Mouse (Mus musculus) stomach, embryonic 14.5 days (tissue): ENCODE results near the gene Vkorc1. TPM values are rescaled to one million over a fixed set of nuclear protein-coding genes. Genes with fewer than 3 reads are reported as not detected.

Source experiments
- ATAC-seq: fragments of 200-750 bp; cut with Nextera tagmentation; 2 replicates; pipeline ENCODE4 v1.8.0; 2017; ENCODE audit warnings: low read depth, moderate TSS enrichment; ENCODE audit not compliant: insufficient number of reproducible peaks, insufficient read depth, low FRiP score
- H3K27ac ChIP-seq: fragments of 300-500 bp; sonication (generic); 2 replicates; pipeline ENCODE4 v1.5.1; 2014; ENCODE audit warnings: mild to moderate bottlenecking, low read length, moderate library complexity, mixed read lengths
- H3K27me3 ChIP-seq: fragments of 300-500 bp; sonication (generic); 2 replicates; pipeline ENCODE4 v1.6.1; 2014; ENCODE audit warnings: low read length, control low read depth, mixed read lengths; ENCODE audit not compliant: control insufficient read depth, insufficient read depth
- H3K36me3 ChIP-seq: fragments of 300-500 bp; sonication (generic); 2 replicates; pipeline ENCODE4 v1.6.1; 2014; ENCODE audit warnings: mild to moderate bottlenecking, control low read depth, low read length, moderate library complexity, mixed read lengths; ENCODE audit not compliant: control insufficient read depth, insufficient read depth
- H3K4me1 ChIP-seq: fragments of 300-500 bp; sonication (generic); 2 replicates; pipeline ENCODE4 v1.6.1; 2014; ENCODE audit warnings: low read length, control low read depth, mixed read lengths; ENCODE audit not compliant: control insufficient read depth, insufficient read depth
- H3K4me2 ChIP-seq: fragments of 300-500 bp; sonication (generic); replicated peaks from 2 replicates; pipeline ENCODE4 v1.6.1; 2014; ENCODE audit warnings: low read depth, low read length, control low read depth
- H3K4me3 ChIP-seq: fragments of 300-500 bp; sonication (generic); 2 replicates; pipeline ENCODE4 v1.5.1; 2014; ENCODE audit warnings: low read depth, low read length, control low read depth
- H3K9ac ChIP-seq: fragments of 300-500 bp; sonication (generic); replicated peaks from 2 replicates; pipeline ENCODE4 v1.6.1; 2014; ENCODE audit warnings: low read depth, mild to moderate bottlenecking, control low read depth, low read length, moderate library complexity, mixed read lengths
- H3K9me3 ChIP-seq: fragments of 300-500 bp; sonication (generic); 2 replicates; pipeline ENCODE4 v1.6.1; 2016; ENCODE audit warnings: low read depth, low read length, control low read depth; ENCODE audit not compliant: control insufficient read depth
- WGBS: fragments of 180-500 bp; shearing (Covaris S2); extraction: QIAGEN DNeasy Blood & Tissue Kit; methylation state at CpG from one replicate; pipeline ENCODE4 v1.1.7; 2014; 5-methylcytosine and 5-hydroxymethylcytosine counted together
- polyA plus RNA-seq: library from polyadenylated mRNA; unstranded; fragments of >200 nt; fragmentation: Nextera tagmentation; extraction: Ambion mirVana; gene quantifications from 2 replicates; pipeline ENCODE4 v1.2.1, GENCODE M21; 2014

Vkorc1 gene
- polyA plus RNA-seq, 1 experiment from 2014 or later: 184 TPM

DNA sequence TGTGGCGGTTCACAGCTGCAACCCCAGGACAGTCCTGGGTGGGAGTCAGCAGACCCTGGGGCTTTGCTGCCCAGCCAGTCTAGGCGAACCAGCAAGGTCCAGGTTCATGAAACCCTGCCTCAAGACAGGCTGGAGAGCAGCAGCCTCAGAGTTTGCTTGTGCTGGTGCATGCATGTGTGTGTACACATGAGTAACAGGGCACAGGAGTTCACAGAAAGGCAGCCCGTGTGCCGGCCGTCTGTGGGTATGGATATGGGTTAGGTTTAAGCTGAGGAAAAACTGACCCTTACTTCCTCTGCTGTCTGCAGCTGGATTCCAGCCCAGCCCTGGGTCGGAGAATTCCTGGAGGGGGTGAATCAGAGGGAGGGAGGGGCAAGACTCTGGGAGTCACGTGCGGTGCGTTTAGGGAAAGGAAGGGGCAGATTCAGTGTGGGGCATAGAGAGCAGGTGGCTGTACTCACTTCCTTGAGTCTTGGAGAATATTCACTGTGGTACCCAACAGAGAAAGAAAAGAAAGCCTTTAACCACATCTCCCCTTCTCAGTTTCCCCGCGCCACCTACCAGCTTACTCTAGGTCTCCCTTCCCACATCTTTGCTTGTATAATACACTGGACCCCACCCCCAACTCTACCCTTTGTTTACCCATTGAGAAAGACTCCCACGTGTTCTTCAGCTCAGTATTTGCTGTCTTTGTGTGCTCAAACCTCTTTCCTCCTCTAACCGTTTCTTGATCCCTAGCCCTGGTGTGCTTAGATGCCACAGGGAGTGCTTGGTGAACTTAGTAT, 36.1 kb upstream of the Vkorc1 start:
- no peaks in the 10 kb centered on the region; the same call in 1 of the 2 replicates for H3K36me3 ChIP-seq
- H3K4me2 ChIP-seq: peak overlapping the region; percentile 30
- H3K27me3 ChIP-seq: no peaks in the 10 kb centered on the region
- ATAC-seq: peak; percentile 28
- no peaks in the 10 kb centered on the region for H3K9me3 ChIP-seq
- no peak overlapping the region; the same call in 1 of the 2 replicates for H3K9ac ChIP-seq
- H3K4me3 ChIP-seq: no peak overlapping the region
- H3K4me1 ChIP-seq: peaks cover 29% of the 10 kb centered on the region
- WGBS: 22% methylated on average over 13 of the region's 13 CpGs
- peak overlapping the region; percentile 92 for H3K27ac ChIP-seq

GRCm38 (mm10) chr7:127930636-127931035, 35.2 kb upstream of the Vkorc1 start:
- Histone ChIP-seq H3K27ac (peak overlapping the region; percentile 92; the same call in 1 of the 2 replicates), H3K4me1 (peaks cover 29% of the 10 kb centered on the region), H3K9me3 (no peaks in the 10 kb centered on the region), H3K9ac (no peak overlapping the region), H3K4me2 (0 out of 2 replicates have a peak overlapping the region, but pooled peaks have one; percentile 33), H3K27me3 (no peaks in the 10 kb centered on the region), H3K36me3 (peaks cover 5% of the 10 kb centered on the region; the same call in 1 of the 2 replicates), H3K4me3 (no peak overlapping the region)
- no peak for ATAC-seq
- 73% methylated on average over 5 of the region's 5 CpGs for WGBS

DNA sequence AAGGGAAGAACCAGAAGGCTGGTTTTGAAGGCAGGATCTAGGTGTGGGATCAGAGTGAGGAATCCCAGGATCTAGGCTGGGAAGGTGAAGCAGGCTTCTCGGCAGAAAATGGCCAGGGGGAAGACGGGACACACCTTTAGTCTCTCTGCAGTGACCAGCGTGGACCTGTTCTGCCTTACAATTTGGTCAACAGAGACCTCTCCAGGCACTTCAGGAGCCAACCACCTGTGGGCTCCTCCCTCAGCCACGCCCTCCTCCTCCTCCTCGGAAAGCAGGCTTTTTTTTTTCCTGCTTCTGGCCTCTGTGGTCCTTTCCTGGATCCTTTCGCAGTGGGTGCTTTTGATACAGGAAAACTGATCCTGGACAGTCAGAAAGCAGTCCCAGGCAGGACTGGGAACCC, 34.5 kb upstream of the Vkorc1 start, which contains the start of gene Prss8:
Gene Prss8 (minus strand): TSS at position 182 of the 400 bp plus-strand sequence.
- Histone ChIP-seq H3K4me3 (peak within 1 kb of the TSS; percentile 42), H3K4me2 (peak within 1 kb of the TSS; percentile 33), H3K36me3 (peaks cover 7% of the 10 kb centered on the region; the same call in 1 of the 2 replicates), H3K27me3 (no peaks in the 10 kb centered on the region), H3K9me3 (no peaks in the 10 kb centered on the region), H3K9ac (peak within 1 kb of the TSS; percentile 60), H3K4me1 (peaks cover 29% of the 10 kb centered on the region), H3K27ac (peak within 1 kb of the TSS; percentile 92)
- peak; percentile 35; the same call in 1 of the 2 replicates for ATAC-seq
- 13% methylated on average over 6 of the region's 6 CpGs for WGBS

DNA sequence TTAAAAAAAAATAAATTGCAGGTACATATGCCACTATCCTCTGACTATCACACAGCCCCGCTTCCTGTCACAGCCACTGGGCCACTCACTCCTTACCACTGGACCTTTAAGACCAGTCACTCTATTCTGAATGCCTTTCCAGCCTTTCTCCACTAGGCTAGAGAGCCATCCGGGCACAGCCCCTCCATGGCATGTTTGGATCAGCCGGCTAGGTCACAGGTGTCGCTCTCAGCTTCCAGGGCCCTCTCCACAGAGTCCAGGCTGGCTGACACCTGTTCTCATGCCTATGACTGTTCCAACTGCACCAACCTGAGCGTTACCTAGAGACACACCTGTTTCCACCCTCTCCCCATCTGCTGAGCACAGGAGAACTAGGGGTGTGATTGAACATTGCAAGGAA, 33.2 kb upstream of the Vkorc1 start:
- peak overlapping the region; percentile 42 for H3K4me3 ChIP-seq
- no peaks in the 10 kb centered on the region for H3K27me3 ChIP-seq
- no peak overlapping the region for H3K27ac ChIP-seq
- H3K36me3 ChIP-seq: peaks cover 11% of the 10 kb centered on the region
- no peak for ATAC-seq
- H3K4me1 ChIP-seq: peaks cover 17% of the 10 kb centered on the region
- 42% methylated on average over 5 of the region's 5 CpGs for WGBS
- peak overlapping the region; percentile 33 for H3K4me2 ChIP-seq
- H3K9me3 ChIP-seq: no peaks in the 10 kb centered on the region
- peak overlapping the region; percentile 60 for H3K9ac ChIP-seq

- peaks cover 11% of the 10 kb centered on the region for H3K36me3 ChIP-seq
- 80% methylated on average over 11 of the region's 11 CpGs for WGBS
- peak overlapping the region; percentile 33 for H3K4me2 ChIP-seq
- H3K27me3 ChIP-seq: no peaks in the 10 kb centered on the region
- H3K9me3 ChIP-seq: no peaks in the 10 kb centered on the region
- H3K9ac ChIP-seq: no peak overlapping the region
- peaks cover 17% of the 10 kb centered on the region for H3K4me1 ChIP-seq
- H3K27ac ChIP-seq: no peak overlapping the region
- ATAC-seq: no peak
- H3K4me3 ChIP-seq: peak overlapping the region; percentile 42; the same call in 1 of the 2 replicates
Observed at GRCm38 (mm10) chr7:127927726-127928125, 32.3 kb upstream of the Vkorc1 start.

- Histone ChIP-seq H3K4me3 (no peak overlapping the region), H3K9me3 (no peaks in the 10 kb centered on the region), H3K27me3 (no peaks in the 10 kb centered on the region), H3K4me2 (no peak overlapping the region), H3K9ac (no peak overlapping the region), H3K4me1 (peaks cover 11% of the 10 kb centered on the region), H3K27ac (peak overlapping the region; percentile 91; the same call in 1 of the 2 replicates), H3K36me3 (peaks cover 11% of the 10 kb centered on the region)
- ATAC-seq: no peak
- WGBS: 79% methylated on average over 11 of the region's 11 CpGs
Observed at GRCm38 (mm10) chr7:127926846-127927245, 31.4 kb upstream of the Vkorc1 start.

GRCm38 (mm10) chr7:127926066-127926465, 30.6 kb upstream of the Vkorc1 start:
- Histone ChIP-seq H3K4me3 (no peak overlapping the region), H3K4me2 (no peak overlapping the region), H3K27ac (peak overlapping the region; percentile 91), H3K9ac (no peak overlapping the region), H3K36me3 (peaks cover 11% of the 10 kb centered on the region), H3K4me1 (0 out of 2 replicates have a peak, but pooled peaks cover 3% of the 10 kb centered on the region), H3K27me3 (no peaks in the 10 kb centered on the region), H3K9me3 (no peaks in the 10 kb centered on the region)
- WGBS: 76% methylated on average over 8 of the region's 8 CpGs
- ATAC-seq: no peak

- H3K9me3 ChIP-seq: no peaks in the 10 kb centered on the region
- WGBS: 71% methylated on average over 5 of the region's 5 CpGs
- 0 out of 2 replicates have a peak, but pooled peaks cover 3% of the 10 kb centered on the region for H3K4me1 ChIP-seq
- ATAC-seq: peak; percentile 84
- H3K27me3 ChIP-seq: no peaks in the 10 kb centered on the region
- H3K36me3 ChIP-seq: peaks cover 13% of the 10 kb centered on the region
- no peak overlapping the region for H3K9ac ChIP-seq
- H3K27ac ChIP-seq: peak overlapping the region; percentile 91
- H3K4me2 ChIP-seq: no peak overlapping the region
- no peak overlapping the region for H3K4me3 ChIP-seq
Observed at GRCm38 (mm10) chr7:127925252-127925651, 29.8 kb upstream of the Vkorc1 start.
